In the genomic region with DNA sequence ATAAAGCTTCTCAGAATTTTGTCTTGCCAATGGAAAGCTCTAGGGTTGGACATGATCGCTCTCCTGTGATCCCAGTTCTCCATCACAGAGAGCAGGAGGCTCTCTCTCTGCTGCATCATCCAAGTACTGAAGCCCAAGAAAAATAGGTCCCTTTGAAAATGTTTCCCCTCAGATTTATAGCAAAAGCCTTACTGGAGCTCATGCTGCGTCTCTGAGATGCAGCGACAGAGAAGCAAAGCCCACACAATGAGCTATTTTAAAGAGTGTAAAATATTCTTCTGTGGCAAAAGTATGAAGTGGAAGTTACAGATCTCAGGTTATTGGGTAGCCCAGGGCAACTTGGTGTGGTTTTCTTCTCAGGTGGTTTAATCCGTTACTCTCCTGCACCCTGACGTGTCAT, we compare ENCODE assay signal across 21 mouse cellular contexts.
DNase-seq lines count a peak whose midpoint lies in the region; TF ChIP-seq lines count a peak whose summit lies in the region.
"Had no signal": no experiment of that assay in that cellular context is flagged by ENCODE, and none has a peak within 500 bp of the region (broad histone marks: within the 10 kb centered on the region; RNA-seq: fewer than 3 reads in every experiment).

No protein-coding gene starts in this region.

- no peak for TF ChIP-seq CTCF in cortical plate, adult 2 months (IDR thresholded peaks at IDR 0.05; ENCODE audit: extremely low read depth, insufficient read depth, low read length)

- intact Hi-C loops in heart, postnatal 25 days (cut with DNase I): no loop called here
- intact Hi-C loops in left cerebral cortex, postnatal 14 days (cut with DNase I): no loop called here
- intact Hi-C loops in left cerebral cortex, postnatal 10 days (cut with DNase I): no loop called here

- H3K27ac ChIP-seq in cortical plate, adult 2 months (ENCODE audit: insufficient read depth, low read length): 0 out of 2 replicates have a peak overlapping the region, but pooled peaks have one; percentile 65
- H3K27ac ChIP-seq: embryonic facial prominence, embryonic 10.5 days; embryonic facial prominence, embryonic 12.5 days; forebrain, embryonic 13.5 days; forebrain, embryonic 15.5 days had no signal

- H3K4me1 ChIP-seq in cortical plate, adult 2 months (ENCODE audit: control insufficient read depth, insufficient read depth, low read length): peaks cover 3% of the 10 kb centered on the region; the same call in 1 of the 2 replicates
- H3K4me1 ChIP-seq: embryonic facial prominence, embryonic 10.5 days; embryonic facial prominence, embryonic 12.5 days; forebrain, embryonic 13.5 days; forebrain, embryonic 15.5 days had no signal

- DNase-seq in heart, adult 11 months: peak; percentile 42
- DNase-seq in heart, postnatal 25 days (ENCODE audit: low spot score): no peak
- DNase-seq in left cerebral cortex, postnatal 14 days (ENCODE audit: low spot score in 2 of 2): peak; percentile 26 to 37
- DNase-seq in left cerebral cortex, postnatal 10 days (ENCODE audit: extremely low spot score in 1 of 2, low spot score in 2 of 2): no peak
- DNase-seq in brain, adult 2 months (ENCODE audit: low read depth, low spot score): peak; percentile 51
- no peak for DNase-seq in B cell, adult 2 months
- DNase-seq: adrenal gland, adult 8-10 months; adrenal gland, postnatal 14 days; adrenal gland, postnatal 36 days; cerebellum, adult 11 months; cerebellum, adult 18-20 months; cerebellum, adult 8-10 months; cerebellum, adult 9-11 months; cerebellum, postnatal 14 days; cerebellum, postnatal 36 days; forebrain, postnatal 0 days had no signal

- TF ChIP-seq POLR2A in cortical plate, adult 2 months (IDR thresholded peaks at IDR 0.05; ENCODE audit: extremely low read depth, insufficient read depth, low read length): no peak

- no peak overlapping the region for H3K4me3 ChIP-seq in cortical plate, adult 2 months (ENCODE audit: insufficient read depth, low read length)
- H3K4me3 ChIP-seq: embryonic facial prominence, embryonic 10.5 days; embryonic facial prominence, embryonic 12.5 days; forebrain, embryonic 13.5 days; forebrain, embryonic 15.5 days had no signal

Comparison
In these comparisons a context has a peak if more than half of its experiments do, and no peak if none do; other contexts are left out.
1. DNase-seq: peak in heart, adult 11 months (single experiment), left cerebral cortex, postnatal 14 days (2 of 2) and brain, adult 2 months (single experiment); none in heart, postnatal 25 days (single experiment), left cerebral cortex, postnatal 10 days (0 of 2) and B cell, adult 2 months (0 of 2).